Mouse (Mus musculus) thymus, adult 2 months (tissue): ENCODE results near the gene Terb1. TPM values are rescaled to one million over a fixed set of nuclear protein-coding genes. Genes with fewer than 3 reads are reported as not detected.

ENCODE experiments used
- DNase-seq: peaks from one replicate; pipeline ENCODE4 v3.0.0; 2021
- H3K27ac ChIP-seq: fragments of 200-500 bp; 2 replicates; pipeline ENCODE4 v1.5.1; 2012; ENCODE audit warnings: low read length, control low read depth; ENCODE audit not compliant: control insufficient read depth, insufficient read depth
- H3K27me3 ChIP-seq: fragments of 200-500 bp; 2 replicates; pipeline ENCODE4 v1.6.1; 2012; ENCODE audit warnings: mild to moderate bottlenecking, low read length, moderate library complexity, mixed read lengths; ENCODE audit not compliant: control insufficient read depth, insufficient read depth
- H3K36me3 ChIP-seq: fragments of 200-500 bp; 2 replicates; pipeline ENCODE4 v1.6.1; 2012; ENCODE audit warnings: mild to moderate bottlenecking, low read length, moderate library complexity; ENCODE audit not compliant: control insufficient read depth, insufficient read depth
- H3K4me1 ChIP-seq: fragments of 200-500 bp; replicated peaks from 2 replicates; pipeline ENCODE4 v1.6.1; 2012; ENCODE audit warnings: low read length; ENCODE audit not compliant: control insufficient read depth, insufficient read depth
- H3K4me3 ChIP-seq: fragments of 200-500 bp; 2 replicates; pipeline ENCODE4 v1.5.1; 2012; ENCODE audit warnings: mild to moderate bottlenecking, low read length, control low read depth, moderate library complexity; ENCODE audit not compliant: control insufficient read depth, insufficient read depth
- CTCF ChIP-seq: fragments of 200-500 bp; IDR thresholded peaks from 2 replicates; pipeline ENCODE4 v1.5.1; 2012; ENCODE audit warnings: mild to moderate bottlenecking, control low read depth, low read length, moderate library complexity, borderline replicate concordance; ENCODE audit not compliant: control insufficient read depth, poor library complexity, insufficient read depth; ENCODE audit errors: extremely low read depth
- POLR2A ChIP-seq: fragments of 200-500 bp; IDR thresholded peaks from 2 replicates; pipeline ENCODE4 v1.6.1; 2012; ENCODE audit warnings: mild to moderate bottlenecking, low read length, control low read depth, moderate library complexity; ENCODE audit not compliant: control insufficient read depth, poor library complexity, insufficient read depth; ENCODE audit errors: extremely low read depth
- WGBS: fragments of 180-500 bp; shearing (Covaris S2); methylation state at CpG from one replicate; pipeline ENCODE4 v1.1.7; 2018; 5-methylcytosine and 5-hydroxymethylcytosine counted together
- polyA plus RNA-seq: library from polyadenylated mRNA; depleted of rRNA; stranded (reverse); fragments of >200 nt; gene quantifications from 2 replicates; pipeline ENCODE4 v1.2.3, GENCODE M21; 2012

The Terb1 gene
- polyA plus RNA-seq, 1 experiment, result 0.03 TPM

DNA sequence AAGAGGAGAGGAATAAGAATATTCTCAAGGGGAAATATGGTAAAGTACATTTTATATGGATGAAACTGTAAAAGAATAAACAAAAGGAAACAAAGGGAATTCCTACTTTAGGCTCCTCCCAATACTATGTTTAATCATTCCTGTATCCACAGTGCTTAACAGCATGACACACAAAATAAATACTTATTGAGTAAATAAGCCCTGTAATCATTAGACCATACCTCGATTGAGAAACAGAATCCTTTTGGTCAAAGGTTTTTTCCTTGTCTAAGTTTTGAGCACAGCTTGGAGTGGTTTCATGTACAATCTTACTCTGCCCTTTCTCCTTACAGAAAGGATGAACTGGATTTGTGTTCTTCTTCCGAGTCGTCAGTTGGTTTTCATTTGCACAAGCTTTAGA lies 37.2 kb downstream of the Terb1 start:
- no peak overlapping the region for H3K4me3 ChIP-seq
- H3K27me3 ChIP-seq, result no peaks in the 10 kb centered on the region
- no peak overlapping the region for H3K27ac ChIP-seq
- no peaks in the 10 kb centered on the region for H3K4me1 ChIP-seq
- 90% methylated on average over 3 of the region's 3 CpGs for WGBS
- TF ChIP-seq CTCF, result no peak
- TF ChIP-seq POLR2A, result no peak
- no peak for DNase-seq
- no peaks in the 10 kb centered on the region for H3K36me3 ChIP-seq

DNA sequence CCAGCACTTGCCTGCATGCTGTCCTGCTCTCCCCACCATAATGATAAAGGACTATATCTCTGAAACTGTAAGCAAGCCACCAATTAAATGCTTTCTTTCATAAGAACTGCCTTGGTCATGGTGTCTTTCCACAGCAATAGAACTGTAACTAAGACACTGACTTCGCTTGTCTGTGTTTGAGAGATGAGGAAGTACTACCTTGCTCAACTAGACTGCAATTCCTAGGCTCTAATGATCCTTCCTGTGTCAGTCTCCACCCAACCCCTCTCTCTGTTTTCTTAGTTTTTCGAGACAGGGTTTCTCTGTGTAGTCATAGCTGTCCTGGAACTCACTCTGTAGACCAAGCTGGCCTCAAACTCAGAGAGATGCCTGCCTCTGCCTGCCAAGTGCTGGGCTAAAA lies 42.2 kb downstream of the Terb1 start:
- Histone ChIP-seq H3K4me1 (no peaks in the 10 kb centered on the region), H3K36me3 (no peaks in the 10 kb centered on the region), H3K27me3 (no peaks in the 10 kb centered on the region), H3K4me3 (no peak overlapping the region), H3K27ac (no peak overlapping the region)
- DNase-seq, result no peak
- TF ChIP-seq POLR2A, result no peak
- TF ChIP-seq CTCF, result no peak
- 68% methylated on average over 2 of the region's 2 CpGs for WGBS

DNA sequence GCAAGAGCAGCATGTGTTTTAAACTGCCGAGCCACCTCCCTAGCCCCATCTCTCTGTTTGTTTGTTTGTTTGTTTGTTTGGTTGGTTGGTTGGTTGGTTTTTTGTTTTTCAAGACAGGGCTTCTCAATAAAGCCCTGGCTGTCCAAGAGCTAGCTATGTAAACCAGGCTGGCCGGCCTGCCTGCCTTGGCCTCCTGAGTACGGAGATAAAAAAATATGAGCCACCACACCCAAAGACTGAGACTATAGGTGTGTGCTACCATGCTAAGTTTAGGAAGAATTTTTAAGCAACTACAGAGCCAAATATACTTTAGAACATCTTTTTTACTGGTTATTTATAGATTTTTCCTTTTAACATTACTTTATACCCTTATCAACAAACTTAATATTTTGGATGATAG lies 57.5 kb downstream of the Terb1 start:
- no peaks in the 10 kb centered on the region for H3K4me1 ChIP-seq
- no peaks in the 10 kb centered on the region for H3K27me3 ChIP-seq
- H3K36me3 ChIP-seq, result no peaks in the 10 kb centered on the region
- no peak overlapping the region for H3K4me3 ChIP-seq
- no peak overlapping the region for H3K27ac ChIP-seq
- 97% methylated on average over 3 of the region's 3 CpGs for WGBS
- TF ChIP-seq CTCF, result no peak
- no peak for TF ChIP-seq POLR2A
- DNase-seq, result no peak

DNA sequence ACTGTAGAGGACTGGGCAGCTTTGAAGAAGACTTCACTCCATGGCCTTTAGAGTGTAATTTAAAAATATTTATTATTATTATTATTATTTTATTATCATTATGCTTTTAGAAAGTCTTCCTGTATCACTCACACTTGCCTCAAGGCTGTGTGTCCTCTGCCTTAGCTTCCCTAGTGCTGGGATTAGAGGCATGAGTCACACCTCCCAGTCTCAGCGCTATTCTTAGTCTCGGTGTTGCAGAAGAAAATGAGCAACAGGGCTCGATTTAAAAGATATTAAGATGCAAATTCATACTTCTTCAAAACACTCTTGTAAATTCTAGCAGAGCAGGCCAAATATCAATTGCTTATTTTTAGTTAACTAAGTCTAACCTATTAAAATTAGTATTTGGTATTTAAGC lies 60.9 kb downstream of the Terb1 start:
- WGBS, result 87% methylated on average over 3 of the region's 3 CpGs
- H3K36me3 ChIP-seq, result no peaks in the 10 kb centered on the region
- H3K4me1 ChIP-seq, result no peaks in the 10 kb centered on the region
- no peak overlapping the region for H3K27ac ChIP-seq
- H3K27me3 ChIP-seq, result no peaks in the 10 kb centered on the region
- TF ChIP-seq POLR2A (no peak), CTCF (no peak)
- H3K4me3 ChIP-seq, result no peak overlapping the region
- DNase-seq, result no peak

DNA sequence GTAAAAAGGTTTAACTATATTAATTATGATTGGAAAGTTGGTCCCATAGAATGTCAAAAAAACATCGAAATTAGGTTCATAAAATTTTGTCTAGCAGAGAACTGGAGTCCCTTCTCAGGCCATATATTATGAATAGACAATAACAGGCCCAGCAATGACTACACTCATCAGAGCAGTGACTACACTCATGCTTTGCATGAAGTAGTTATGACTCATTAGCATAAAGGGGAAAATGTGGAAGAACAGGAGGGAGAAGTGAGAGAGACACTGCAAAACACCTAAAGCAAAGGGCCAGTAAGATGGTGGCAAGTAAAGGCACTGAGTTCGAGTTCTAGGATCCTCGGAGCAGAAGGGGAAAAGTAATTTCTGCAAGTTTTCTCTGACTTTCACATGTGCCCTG lies 63.7 kb downstream of the Terb1 start:
- H3K27ac ChIP-seq, result no peak overlapping the region
- no peaks in the 10 kb centered on the region for H3K36me3 ChIP-seq
- WGBS, result 92% methylated on average over 3 of the region's 3 CpGs
- DNase-seq, result no peak
- no peak overlapping the region for H3K4me3 ChIP-seq
- TF ChIP-seq CTCF (no peak), POLR2A (no peak)
- H3K27me3 ChIP-seq, result no peaks in the 10 kb centered on the region
- peaks cover 10% of the 10 kb centered on the region for H3K4me1 ChIP-seq

DNA sequence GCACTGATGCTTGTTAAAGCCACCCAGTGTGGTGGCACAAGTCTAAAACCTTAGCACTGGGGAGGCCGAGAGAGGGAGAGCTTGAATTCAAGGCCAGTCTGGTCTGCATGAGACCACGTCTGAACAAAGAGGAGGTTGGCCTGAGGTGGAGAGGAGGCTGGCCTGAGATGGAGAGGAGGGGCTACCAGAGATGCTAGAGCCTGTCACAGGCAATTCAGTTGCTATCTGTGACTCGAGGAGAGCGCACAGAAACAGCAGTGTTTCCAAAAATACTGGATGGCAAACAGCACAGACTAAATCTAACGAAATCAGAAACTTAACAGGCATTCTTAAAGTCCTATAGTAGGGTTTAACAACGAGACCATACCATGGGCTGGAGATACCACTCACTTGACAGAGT lies 64.5 kb downstream of the Terb1 start:
- Histone ChIP-seq H3K27me3 (no peaks in the 10 kb centered on the region), H3K27ac (no peak overlapping the region), H3K4me3 (no peak overlapping the region), H3K4me1 (peaks cover 10% of the 10 kb centered on the region), H3K36me3 (peaks cover 2% of the 10 kb centered on the region; the same call in 1 of the 2 replicates)
- DNase-seq, result no peak
- WGBS, result 82% methylated on average over 6 of the region's 6 CpGs
- no peak for TF ChIP-seq POLR2A
- TF ChIP-seq CTCF, result no peak

DNA sequence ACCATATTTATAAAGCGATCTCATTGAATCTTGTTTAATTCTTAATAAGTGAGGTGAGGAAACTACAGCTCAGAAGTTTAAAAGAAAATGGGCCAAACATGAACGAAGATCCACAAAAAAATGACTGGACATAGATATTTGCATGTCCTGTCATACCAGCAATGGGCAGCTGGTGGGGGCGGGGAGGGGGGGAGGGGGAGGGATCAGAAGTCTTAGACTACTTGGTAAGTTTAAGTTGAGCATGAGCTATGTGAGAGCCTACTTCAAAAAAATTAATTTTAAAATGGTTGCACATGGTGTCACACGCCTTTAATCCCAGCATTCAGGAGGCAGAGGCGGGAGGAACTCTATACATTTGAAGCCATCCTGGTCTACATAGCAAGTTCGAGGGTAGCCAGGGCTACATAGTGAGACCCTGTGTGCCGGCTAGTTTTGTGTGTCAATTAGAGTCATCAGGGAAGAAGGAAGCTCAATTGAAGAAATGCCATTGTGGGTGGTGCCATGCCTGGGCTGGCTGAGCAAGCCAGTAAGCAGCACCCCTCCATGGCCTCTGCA lies 66.5 kb downstream of the Terb1 start:
- TF ChIP-seq CTCF (no peak), POLR2A (no peak)
- Histone ChIP-seq H3K27me3 (no peaks in the 10 kb centered on the region), H3K36me3 (peaks cover 16% of the 10 kb centered on the region), H3K4me3 (peak overlapping the region; percentile 96; the same call in 1 of the 2 replicates), H3K27ac (no peak overlapping the region), H3K4me1 (peaks cover 10% of the 10 kb centered on the region)
- 68% methylated on average over 7 of the region's 7 CpGs for WGBS
- no peak for DNase-seq
